Mouse (Mus musculus): ENCODE measurements at regions not wholly inside any gene's neighbourhood (a gene's known extent, or its start where the extent isn't known, plus 50 kb on each side); places are given as distances from the start of the nearest gene placed in this dataset.

DNA sequence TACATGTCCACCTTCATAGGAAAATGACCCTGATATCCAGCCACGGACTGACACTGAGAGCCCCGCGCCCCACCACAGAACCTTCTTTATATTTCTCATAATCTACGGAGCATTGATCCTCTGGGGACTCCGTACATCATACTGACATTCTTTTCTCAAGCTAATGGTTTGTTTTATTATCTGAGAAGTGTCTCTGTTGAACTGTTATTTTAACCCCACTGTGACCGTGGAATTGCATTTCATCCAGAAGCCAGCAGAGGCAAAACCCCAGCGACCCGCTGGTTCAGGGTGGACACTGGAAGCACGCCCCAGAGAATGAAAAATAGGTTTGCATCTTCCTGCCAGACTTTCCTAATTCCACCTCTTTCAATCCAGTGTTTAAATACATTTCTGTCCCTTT lies 503.4 kb downstream of the Irx1 start:
- Histone ChIP-seq H3K4me2 (no peak overlapping the region), H3K4me3 (no peak overlapping the region), H3K9me3 (no peaks in the 10 kb centered on the region), H3K36me3 (no peaks in the 10 kb centered on the region), H3K27me3 (peaks cover 24% of the 10 kb centered on the region), H3K9ac (no peak overlapping the region), H3K4me1 (peaks cover 10% of the 10 kb centered on the region; the same call in 1 of the 2 replicates), H3K27ac (no peak overlapping the region)
- 53% methylated on average over 9 of the region's 9 CpGs for WGBS
- no peak for ATAC-seq (ENCODE audit: insufficient number of reproducible peaks, low FRiP score, low TSS enrichment, low read depth)

DNA sequence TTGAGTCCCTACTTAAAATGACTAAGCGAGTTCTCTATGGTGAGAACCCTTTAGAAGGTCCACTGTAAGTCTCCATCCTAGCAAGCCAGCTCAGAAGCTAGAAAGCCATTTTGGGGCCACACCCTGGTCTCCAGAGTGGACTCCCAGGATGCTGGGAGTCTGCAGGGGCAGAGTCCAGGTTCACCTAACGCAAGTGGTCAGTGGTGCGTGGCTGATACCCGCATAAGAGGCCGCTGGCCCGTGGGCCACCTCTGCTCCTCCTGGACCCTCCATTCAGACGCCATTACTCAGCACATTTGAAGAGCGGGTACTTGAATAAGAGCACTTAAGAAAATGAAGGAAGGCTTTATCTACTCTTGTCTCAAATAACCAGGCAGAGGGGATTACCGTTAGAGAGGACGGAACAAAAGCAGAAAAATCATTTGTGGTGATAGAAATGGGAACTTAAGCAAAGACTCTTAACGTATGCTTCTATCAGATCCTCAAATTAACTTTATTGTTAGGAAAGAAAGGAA lies 504.4 kb downstream of the Irx1 start:
- Histone ChIP-seq H3K9ac (no peak overlapping the region), H3K27ac (no peak overlapping the region), H3K27me3 (peaks cover 31% of the 10 kb centered on the region), H3K36me3 (no peaks in the 10 kb centered on the region), H3K4me3 (no peak overlapping the region), H3K4me2 (peak overlapping the region; percentile 28), H3K4me1 (peaks cover 10% of the 10 kb centered on the region; the same call in 1 of the 2 replicates), H3K9me3 (no peaks in the 10 kb centered on the region)
- 41% methylated on average over 11 of the region's 11 CpGs for WGBS
- no peak for ATAC-seq (ENCODE audit: insufficient number of reproducible peaks, low FRiP score, low TSS enrichment, low read depth)

DNA sequence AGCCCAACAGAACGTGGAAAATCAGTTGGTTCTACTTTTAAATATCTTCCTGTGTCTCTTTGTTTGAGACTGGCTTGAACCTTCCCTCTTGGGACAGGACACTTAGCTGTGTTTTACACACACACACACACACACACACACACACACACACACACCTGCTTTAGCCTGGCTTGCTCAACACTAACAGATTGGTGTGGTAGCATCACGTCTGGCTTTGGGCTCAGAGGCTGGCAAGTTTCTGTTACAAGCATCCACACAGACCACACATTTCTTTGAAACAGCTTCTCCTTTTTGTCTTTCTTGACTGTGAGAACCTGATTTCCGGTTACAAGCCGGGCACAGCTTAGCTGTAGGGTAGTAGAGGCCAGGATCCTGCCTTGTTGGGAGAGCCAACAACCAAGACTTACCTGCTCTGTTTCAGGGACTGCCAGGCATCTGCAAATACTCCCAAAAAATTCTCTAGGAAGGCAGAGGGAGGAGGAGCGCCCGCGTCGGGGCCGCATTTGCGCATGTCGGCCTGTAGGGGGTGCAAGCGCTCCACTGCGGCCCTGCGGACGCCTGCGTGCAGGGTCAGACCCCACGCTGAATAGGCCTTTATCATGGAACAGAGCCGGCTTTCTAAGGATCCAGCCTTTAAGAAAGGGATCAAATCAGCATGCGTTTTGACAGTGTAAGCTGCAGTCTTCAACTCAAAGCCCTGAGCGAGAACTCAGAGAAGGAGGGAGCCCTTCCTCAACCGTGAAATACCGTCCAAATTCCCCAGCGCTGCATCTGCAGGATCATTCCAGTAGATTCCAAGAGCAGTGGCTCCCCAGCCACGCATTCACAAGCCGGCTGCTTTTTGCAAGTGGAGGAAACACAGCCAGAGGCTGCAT lies 505.2 kb downstream of the Irx1 start:
- Histone ChIP-seq H3K36me3 (no peaks in the 10 kb centered on the region), H3K27me3 (peaks cover 36% of the 10 kb centered on the region), H3K4me2 (peak overlapping the region; percentile 28), H3K27ac (no peak overlapping the region; the same call in 1 of the 2 replicates), H3K9me3 (no peaks in the 10 kb centered on the region), H3K4me3 (peak overlapping the region; percentile 8; the same call in 1 of the 2 replicates), H3K9ac (no peak overlapping the region), H3K4me1 (peaks cover 10% of the 10 kb centered on the region; the same call in 1 of the 2 replicates)
- WGBS: 3% methylated on average over 25 of the region's 25 CpGs
- peak; percentile 73 for ATAC-seq (ENCODE audit: insufficient number of reproducible peaks, low FRiP score, low TSS enrichment, low read depth)

DNA sequence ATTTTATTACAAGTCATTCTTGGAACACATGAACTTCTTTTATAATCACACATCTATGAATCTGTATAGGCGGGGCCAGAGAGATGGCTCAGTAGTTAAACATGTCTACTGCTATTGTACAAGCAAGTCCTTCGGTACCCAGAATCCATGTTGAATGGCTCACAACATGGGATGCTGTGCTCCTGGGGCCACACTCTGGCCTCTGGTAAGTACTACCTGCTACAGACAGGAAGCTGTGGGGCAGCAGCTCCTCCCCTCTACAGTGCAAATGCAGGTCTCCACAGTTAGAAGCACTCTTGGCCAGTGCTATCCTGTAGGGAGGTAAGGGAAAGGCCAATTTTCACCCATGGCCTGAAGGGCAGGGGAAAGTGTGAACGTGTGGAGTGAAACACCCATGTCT lies 506.0 kb downstream of the Irx1 start:
- no peak overlapping the region for H3K27ac ChIP-seq
- no peak for ATAC-seq (ENCODE audit: insufficient number of reproducible peaks, low FRiP score, low TSS enrichment, low read depth)

DNA sequence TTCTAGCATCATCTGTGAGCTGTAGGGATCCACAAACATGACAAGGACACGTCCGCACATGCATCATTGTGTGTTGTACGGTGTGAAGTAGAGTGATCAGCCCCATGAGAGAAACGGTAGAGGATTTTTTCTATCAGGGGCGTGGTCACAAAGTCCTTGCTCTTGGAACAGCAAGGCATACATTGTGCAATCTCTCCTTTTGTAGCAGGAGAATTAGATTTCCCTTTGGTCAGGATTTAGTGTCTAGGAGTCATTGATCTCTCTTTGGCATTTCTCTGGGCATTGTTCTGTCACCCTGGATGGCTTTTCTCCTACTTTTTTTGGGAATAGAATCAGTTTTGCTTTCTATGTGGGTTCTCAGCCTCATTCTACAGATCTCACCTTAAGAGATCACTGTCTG lies 511.3 kb downstream of the Irx1 start:
- Histone ChIP-seq H3K4me2 (no peak overlapping the region), H3K27ac (no peak overlapping the region), H3K27me3 (peaks cover 28% of the 10 kb centered on the region), H3K4me3 (no peak overlapping the region), H3K4me1 (no peaks in the 10 kb centered on the region), H3K9me3 (no peaks in the 10 kb centered on the region), H3K36me3 (no peaks in the 10 kb centered on the region), H3K9ac (no peak overlapping the region)
- ATAC-seq (ENCODE audit: insufficient number of reproducible peaks, low FRiP score, low TSS enrichment, low read depth): no peak
- 76% methylated on average over 5 of the region's 5 CpGs for WGBS

More for the DNA sequence above, 506.0 kb downstream of the Irx1 start:
- Histone ChIP-seq H3K36me3 (no peaks in the 10 kb centered on the region), H3K9ac (no peak overlapping the region), H3K27me3 (peaks cover 35% of the 10 kb centered on the region), H3K4me3 (no peak overlapping the region), H3K9me3 (no peaks in the 10 kb centered on the region), H3K4me2 (no peak overlapping the region), H3K4me1 (peaks cover 10% of the 10 kb centered on the region; the same call in 1 of the 2 replicates)
- 66% methylated on average over 3 of the region's 3 CpGs for WGBS

DNA sequence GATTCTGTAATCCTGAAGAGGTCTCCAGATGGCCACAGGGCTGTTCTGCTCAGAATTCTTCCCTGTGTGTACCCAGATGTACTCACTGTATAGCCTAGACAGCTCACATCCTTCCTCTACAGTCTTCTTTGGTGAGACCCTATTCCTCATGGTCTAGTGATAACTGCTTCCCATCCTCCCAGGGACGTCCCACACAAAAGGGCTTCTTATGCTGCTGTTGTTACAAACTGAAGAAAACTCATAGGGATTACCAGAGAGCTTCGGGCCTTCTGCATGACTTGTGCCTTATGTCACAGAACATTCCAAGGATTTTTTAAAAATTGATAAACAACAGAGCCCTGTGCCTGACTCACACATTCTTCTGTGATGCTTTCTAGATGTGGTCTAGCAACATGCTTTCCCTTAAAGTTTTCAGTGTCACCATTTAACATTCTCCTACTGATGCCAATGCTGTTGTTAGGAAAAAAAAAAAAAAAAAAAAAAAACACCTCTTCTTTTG lies 525.9 kb downstream of the Irx1 start:
- 49% methylated on average over 2 of the region's 2 CpGs for WGBS
- no peak for ATAC-seq (ENCODE audit: insufficient number of reproducible peaks, low FRiP score, low TSS enrichment, low read depth)
- H3K36me3 ChIP-seq: no peaks in the 10 kb centered on the region
- H3K9me3 ChIP-seq: no peaks in the 10 kb centered on the region
- no peak overlapping the region for H3K4me2 ChIP-seq
- no peaks in the 10 kb centered on the region for H3K4me1 ChIP-seq
- H3K4me3 ChIP-seq: no peak overlapping the region
- no peak overlapping the region for H3K9ac ChIP-seq
- H3K27ac ChIP-seq: no peak overlapping the region
- no peaks in the 10 kb centered on the region for H3K27me3 ChIP-seq

DNA sequence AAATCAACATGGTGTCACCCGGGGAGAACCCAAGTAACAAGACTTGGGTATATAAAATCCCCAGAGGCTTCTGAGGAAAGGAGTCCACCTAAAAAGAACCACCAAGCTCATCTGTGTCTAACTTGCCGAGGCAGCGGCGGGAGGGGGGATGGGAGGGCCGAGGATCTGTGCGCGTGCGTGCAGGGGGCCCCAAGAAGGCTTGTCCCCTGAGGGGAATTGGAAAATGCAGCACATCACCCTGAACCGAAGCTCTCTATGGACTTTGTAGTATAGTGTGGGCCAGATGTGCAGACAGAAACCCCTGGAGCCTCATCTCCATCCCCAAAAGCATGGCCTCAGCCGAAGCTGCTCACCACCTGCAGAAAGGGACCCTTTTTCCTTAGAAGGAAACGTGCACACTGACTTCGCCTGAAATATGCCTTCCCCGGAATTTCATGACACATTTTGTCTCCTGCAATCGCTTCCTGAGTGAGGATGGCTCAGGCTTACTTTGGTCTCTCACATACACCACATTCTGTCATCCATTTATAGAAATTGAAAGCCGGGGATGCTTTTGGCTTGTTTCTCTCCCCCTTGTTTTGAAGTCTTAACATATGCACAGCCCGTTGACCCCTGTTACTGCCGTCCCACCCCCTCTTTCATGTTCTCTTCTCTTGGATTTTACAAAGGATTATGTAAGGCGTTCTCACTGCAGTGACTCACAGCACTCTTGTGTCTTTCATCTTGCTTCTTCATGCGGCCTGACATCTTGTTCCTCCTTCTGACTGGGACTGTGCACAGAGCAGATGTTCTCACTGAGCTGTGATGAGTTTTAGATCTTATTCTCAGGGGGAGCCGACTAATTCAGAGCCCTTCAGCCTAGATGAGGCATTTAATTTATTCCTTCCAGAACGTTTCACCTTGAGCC lies 559.6 kb downstream of the Irx1 start:
- Histone ChIP-seq H3K27ac (no peak overlapping the region; the same call in none of the 2 replicates), H3K36me3 (no peaks in the 10 kb centered on the region), H3K4me1 (peaks cover 4% of the 10 kb centered on the region; the same call in 1 of the 2 replicates), H3K4me2 (no peak overlapping the region), H3K27me3 (no peaks in the 10 kb centered on the region), H3K4me3 (no peak overlapping the region), H3K9me3 (no peaks in the 10 kb centered on the region), H3K9ac (no peak overlapping the region)
- ATAC-seq (ENCODE audit: insufficient number of reproducible peaks, low FRiP score, low TSS enrichment, low read depth): no peak
- WGBS: 38% methylated on average over 21 of the region's 21 CpGs

DNA sequence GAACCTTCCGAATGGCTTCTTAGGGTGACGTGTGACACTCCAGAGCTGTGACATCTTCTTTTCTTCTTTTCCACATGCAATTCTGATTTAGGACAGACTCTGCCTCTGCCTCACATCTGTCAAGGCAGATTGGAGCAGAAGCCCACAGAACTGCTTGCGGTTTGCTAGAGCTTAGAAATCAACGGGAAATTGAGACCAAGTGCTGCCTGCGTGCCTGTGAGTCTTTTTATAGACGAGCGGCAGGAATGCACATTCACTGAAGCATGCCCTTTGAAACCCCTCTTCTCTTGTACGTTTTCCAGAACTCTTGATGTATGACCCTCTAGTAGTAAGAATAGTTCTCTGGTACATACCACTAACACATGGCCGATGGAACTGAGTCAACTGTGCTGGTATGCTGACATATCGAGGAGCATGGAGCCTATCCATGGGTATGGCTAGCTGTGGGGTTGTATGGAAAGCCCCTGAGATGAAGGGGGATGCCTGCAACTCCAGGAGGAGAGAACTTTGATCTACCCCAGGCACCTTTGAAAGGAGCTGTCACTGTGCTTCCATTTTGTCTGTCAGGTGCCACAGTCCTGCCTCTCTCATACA lies 552.2 kb upstream of the Adamts16 start:
- no peak for ATAC-seq (ENCODE audit: insufficient number of reproducible peaks, low FRiP score, low TSS enrichment, low read depth)
- H3K27ac ChIP-seq: peak overlapping the region; percentile 22; the same call in 1 of the 2 replicates

DNA sequence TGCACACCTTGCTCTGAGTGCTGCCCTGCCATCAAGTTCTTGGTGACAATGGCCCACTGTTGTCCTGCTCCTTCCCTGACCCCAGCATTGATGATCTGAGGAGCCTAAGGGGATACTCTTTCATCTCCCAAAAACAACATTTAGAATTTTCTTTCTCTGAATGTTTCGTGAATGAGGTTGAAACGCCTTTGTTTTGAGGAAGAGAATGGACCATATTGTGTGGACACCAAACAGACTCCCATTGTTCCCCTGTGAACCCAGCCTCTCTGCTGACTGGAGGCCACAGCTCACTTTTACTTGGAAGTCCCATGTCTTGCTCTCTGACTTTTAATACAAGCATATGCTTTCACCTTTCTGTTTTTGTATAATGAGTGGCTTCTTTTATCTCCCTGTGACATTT lies 537.0 kb upstream of the Adamts16 start:
- Histone ChIP-seq H3K4me1 (0 out of 2 replicates have a peak, but pooled peaks cover 1% of the 10 kb centered on the region), H3K9me3 (no peaks in the 10 kb centered on the region), H3K4me2 (no peak overlapping the region), H3K4me3 (no peak overlapping the region), H3K36me3 (no peaks in the 10 kb centered on the region), H3K27ac (no peak overlapping the region), H3K9ac (no peak overlapping the region), H3K27me3 (no peaks in the 10 kb centered on the region)
- 81% methylated on average over 2 of the region's 2 CpGs for WGBS
- no peak for ATAC-seq (ENCODE audit: insufficient number of reproducible peaks, low FRiP score, low TSS enrichment, low read depth)

More for the DNA sequence above, 552.2 kb upstream of the Adamts16 start:
- Histone ChIP-seq H3K36me3 (no peaks in the 10 kb centered on the region), H3K9me3 (no peaks in the 10 kb centered on the region), H3K4me1 (peaks cover 3% of the 10 kb centered on the region; the same call in 1 of the 2 replicates), H3K4me3 (no peak overlapping the region), H3K9ac (no peak overlapping the region), H3K4me2 (no peak overlapping the region), H3K27me3 (no peaks in the 10 kb centered on the region)
- WGBS: 44% methylated on average over 10 of the region's 10 CpGs

DNA sequence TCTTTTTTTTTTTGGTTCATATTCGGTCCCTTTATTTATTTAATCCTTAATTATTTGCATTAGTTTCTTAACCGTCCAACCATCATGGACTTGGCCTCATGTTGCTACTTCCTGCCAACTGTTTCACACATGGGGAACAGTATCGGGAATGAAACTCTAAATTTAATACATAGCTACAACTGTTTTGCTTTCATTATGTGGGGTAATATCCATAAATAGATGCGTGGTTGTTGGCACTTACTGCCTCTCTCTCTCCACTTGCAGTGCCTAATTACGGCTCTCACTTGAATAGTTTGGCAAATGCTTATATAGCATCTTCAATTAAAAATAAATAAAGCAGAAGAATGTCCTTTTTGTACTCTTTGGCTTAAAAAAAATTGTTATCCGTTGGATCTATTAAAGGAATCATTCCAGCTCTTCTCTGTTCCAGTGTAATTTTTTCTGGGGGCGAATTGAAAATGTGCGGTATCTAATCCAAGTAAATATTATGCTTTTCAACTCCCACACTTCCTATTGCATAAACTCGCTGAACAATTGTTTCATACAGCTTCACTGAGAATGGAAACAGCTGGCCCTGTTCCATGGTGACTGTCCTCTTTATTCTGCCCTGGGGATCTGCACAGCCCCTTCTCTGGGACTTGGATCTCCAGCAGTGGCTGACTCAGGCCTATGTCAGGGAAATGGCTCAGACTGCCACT lies 534.4 kb upstream of the Adamts16 start:
- Histone ChIP-seq H3K27me3 (no peaks in the 10 kb centered on the region), H3K9me3 (no peaks in the 10 kb centered on the region), H3K4me3 (no peak overlapping the region), H3K36me3 (no peaks in the 10 kb centered on the region), H3K4me1 (0 out of 2 replicates have a peak, but pooled peaks cover 5% of the 10 kb centered on the region), H3K9ac (no peak overlapping the region), H3K27ac (no peak overlapping the region), H3K4me2 (no peak overlapping the region)
- no peak for ATAC-seq (ENCODE audit: insufficient number of reproducible peaks, low FRiP score, low TSS enrichment, low read depth)
- 44% methylated on average over 9 of the region's 9 CpGs for WGBS

Data from limb, embryonic 15.5 days (tissue).